Mouse (Mus musculus) forelimb bud, embryonic 11.5 days (tissue): ENCODE measurements at regions not wholly inside any gene's neighbourhood (a gene's known extent, or its start where the extent isn't known, plus 50 kb on each side); places are given as distances from the start of the nearest gene placed in this dataset.
A peak's percentile ranks its signal among the peaks of the same experiment; 100 is the strongest.

Experiments used
- DNase-seq: peaks from one replicate; pipeline ENCODE4 v3.0.0-alpha.2; 2012; ENCODE audit warnings: low read depth, low spot score

- no peak for DNase-seq
Observed at GRCm38 (mm10) chr17:84129204-84129603, 58.5 kb downstream of the Zfp36l2 start.

DNA sequence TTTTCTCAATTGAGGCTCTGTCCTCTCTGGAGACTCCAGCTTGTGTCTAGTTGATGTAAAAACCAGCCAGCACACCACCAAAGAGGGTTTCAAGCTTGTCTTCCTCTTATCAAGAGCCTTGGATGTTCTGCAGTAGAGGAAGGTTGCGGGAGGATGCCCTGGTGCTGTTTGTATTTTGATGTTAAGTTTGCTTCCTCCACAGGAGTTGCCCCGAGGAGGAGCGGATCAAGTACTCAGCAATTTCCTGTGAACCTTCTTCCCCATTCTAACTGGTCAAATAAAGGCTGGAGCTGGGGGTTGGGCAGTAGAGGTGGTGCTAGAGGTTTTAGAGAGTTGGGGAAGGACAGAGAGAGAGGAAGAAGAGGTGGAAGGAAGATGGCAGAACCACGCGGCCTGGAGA, 59.5 kb downstream of the Zfp36l2 start:
- no peak for DNase-seq

DNA sequence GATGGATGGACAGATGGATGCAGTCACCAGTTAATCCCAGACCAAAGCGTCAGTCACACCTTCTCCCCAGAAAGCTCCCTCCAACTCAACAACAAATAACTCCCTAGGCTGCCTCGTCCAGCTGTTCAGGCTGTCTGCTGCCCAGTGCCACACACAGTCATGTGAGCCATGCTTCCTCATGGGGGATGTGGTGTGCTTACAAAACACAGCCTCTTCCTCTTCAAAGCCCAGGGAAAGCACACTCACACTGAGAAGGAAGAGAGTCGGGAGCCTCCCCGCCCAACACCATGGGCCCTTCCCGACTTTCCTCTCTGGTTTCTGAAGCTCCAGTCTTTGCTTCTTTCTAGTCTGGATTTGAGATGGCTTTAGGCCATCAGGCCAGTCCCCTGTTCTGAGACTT, 61.6 kb downstream of the Zfp36l2 start:
- no peak for DNase-seq

- DNase-seq = no peak
Observed at GRCm38 (mm10) chr17:84123161-84123560, 64.6 kb downstream of the Zfp36l2 start.

DNA sequence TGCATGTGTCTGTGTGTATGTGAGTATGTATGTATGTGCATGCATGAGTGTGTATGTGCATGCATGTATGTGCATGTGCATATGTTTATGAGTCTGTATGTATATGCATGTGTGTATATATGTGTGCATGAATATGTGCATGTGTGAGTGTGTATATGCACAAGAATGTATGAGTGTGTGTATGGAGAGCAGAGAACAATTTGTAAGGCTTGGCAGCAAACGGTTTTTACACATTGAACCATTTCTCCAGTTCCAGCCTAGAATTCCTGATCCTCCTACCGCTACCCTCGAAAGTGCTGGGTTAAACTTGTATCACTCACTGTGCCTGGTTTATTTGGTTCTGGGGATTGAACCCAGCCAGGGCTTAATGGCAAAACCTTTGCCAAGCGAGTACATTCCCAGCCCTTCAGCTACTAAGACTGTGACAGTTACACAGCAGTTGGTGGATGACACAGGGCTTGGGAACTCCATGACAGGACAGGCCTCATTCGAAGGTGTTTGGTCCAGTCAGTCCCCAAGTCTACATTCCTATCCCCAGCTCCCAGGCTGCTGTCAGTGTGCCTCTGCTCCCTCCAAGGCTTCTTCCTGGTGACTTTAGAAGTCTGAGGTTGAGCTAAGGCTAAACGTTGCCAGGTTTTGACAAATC, 65.1 kb downstream of the Zfp36l2 start:
- no peak for DNase-seq

DNA sequence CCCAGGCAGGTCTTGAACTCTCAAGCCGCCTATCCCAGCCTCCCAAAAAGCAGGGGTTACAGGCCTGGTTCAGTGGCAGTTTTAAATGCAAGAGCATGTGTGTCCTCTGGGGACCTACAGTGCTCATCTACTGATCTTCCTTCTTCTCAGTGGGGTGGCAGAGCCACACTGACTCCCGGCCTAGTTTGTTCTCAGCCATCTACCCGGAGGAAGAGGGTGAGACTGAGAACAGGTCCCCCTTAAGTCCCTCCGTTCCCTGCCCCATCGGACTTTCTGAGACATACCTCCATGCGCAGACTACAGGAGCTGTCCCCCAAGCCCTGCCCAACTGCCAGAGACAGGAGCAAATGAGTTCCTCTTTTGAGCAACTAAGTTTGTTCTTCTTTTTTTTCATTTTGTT, 66.5 kb downstream of the Zfp36l2 start:
- DNase-seq = no peak

DNA sequence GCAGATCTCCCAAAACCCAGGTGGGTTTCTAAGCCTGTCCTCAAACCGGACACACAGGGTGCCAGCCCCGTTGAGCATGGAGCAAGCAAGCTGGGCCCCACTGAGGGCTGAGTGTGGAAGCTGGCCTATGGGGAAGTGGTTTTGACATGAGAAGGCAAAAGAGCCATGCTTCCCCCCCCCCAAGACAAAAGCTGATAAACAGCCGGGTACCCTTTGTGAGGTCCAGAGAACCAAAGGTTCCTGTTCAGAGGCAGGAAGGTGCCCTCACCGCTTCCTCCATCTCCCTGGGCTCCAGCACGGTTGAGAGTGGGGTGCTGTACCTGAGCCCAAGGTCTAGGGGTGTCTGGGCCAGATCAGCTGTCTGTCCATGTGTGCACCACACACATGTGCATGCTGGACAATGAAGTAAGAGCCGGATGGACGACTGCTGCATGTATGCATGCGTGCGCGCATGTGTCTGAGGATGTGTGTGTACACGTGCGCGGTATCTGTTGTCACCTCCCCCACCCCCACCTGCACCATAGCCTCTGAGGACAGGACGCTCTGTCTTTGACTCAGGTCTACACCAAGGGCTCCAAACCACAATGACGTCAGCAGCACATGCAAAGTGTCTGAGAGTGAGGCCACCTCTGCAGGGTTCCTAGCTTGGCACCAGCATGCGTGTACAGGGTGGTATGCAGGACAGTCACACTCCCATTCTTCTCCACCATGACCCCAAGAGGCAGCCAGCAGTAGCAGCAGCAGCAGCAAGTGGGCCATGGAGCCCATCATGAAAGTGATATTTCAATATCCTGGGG, 68.3 kb downstream of the Zfp36l2 start:
- no peak for DNase-seq

GRCm38 (mm10) chr17:84118781-84119180, 69.0 kb downstream of the Zfp36l2 start:
- DNase-seq = no peak

DNA sequence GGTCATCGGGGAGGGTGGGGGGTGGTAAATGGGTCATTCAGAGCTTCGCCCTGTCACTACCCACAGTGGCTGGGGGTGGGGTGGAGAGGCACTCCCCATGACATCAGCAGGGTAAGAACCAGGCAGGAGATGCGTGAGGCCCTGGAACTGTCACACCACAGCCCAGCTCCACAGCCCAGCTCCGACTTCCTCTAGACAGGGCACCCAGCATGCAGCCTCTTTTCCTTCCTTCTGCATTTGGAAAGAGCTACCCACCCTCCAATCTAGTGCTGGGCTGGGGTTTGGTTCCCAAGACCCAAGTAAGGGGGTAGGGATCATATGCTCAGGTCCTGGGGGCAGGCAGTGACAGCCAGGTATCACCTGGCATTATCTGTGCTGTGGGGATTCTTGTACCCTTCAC, 69.5 kb downstream of the Zfp36l2 start:
- DNase-seq = no peak

DNA sequence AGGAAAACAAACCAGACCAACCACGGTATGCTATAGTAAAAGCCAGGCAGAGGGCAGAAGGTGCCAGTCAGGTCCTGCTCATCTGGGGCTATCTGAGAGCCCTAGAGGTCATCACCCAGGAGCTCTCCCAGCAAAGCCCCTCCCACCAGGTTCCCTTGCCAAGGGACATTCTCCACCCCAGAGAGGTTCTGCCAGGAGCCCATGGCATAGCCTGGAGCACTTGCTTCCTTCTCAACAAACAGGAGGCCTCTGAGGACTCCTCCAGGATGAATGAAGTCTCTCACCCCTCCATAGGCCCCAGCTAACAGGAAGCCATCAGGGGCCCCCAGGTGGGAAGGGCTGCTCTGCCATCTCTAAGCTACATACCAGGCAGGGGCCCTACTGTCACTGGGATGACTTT, 70.0 kb downstream of the Zfp36l2 start:
- no peak for DNase-seq

GRCm38 (mm10) chr17:84116340-84117279, 71.1 kb downstream of the Zfp36l2 start:
- no peak for DNase-seq

GRCm38 (mm10) chr17:84115957-84116339, 71.8 kb downstream of the Zfp36l2 start:
- DNase-seq = no peak

DNA sequence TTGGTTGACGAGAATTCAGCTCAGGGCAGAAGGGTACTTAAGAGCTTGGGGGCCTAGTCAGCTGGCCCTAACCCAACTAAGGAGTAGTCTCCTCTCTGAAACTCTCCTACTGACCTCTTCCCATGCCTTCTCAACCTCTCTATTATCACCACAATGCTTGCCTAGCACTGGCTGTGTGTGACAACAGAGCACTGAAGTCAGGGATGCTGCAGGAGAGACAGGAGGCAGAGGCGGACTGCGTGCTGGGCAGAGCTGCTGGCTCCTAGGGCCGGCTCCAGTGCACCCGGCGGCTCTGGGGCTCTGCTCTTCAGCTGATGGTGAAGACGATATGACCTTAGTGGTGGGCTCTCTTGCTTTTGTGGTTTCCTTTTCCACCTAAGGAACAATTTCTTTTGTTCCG, 72.6 kb downstream of the Zfp36l2 start:
- DNase-seq = no peak

DNA sequence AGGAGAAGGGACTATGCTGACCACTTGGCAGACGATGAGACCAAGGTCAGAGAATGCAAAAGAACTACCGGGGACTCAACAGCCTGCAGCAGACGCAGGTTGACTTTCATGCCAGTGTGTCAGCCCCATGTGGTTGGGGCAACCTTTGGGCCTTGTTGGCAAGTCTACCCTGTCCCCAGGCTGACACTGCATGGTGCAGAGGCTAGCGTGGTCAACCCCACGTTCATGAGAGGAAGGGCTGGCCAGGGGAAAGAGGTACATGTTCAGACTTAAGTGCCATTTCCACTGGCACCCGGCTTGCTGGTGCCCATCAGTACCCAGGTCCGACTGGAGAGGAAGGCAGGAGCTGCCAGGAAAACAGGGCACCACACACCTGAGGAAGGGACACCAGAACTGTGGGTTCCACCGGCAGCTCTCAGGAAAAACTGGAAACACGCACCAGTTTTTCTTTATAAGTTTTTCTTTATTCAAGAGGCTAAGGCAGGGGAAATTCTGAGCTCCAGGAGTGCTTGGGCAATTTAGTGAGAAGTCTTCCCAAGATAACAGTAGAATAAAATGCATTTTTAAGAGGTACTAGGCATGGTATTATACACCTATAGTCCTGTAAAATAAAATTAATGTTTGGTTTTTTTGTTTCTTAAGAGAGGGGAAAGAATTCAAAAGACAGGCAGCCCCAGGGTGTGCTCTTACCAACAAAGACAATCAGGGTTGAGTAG, 73.3 kb downstream of the Zfp36l2 start:
- DNase-seq = no peak

- DNase-seq = peak; percentile 59
Observed at GRCm38 (mm10) chr17:84113608-84114278, 74.0 kb downstream of the Zfp36l2 start.

DNA sequence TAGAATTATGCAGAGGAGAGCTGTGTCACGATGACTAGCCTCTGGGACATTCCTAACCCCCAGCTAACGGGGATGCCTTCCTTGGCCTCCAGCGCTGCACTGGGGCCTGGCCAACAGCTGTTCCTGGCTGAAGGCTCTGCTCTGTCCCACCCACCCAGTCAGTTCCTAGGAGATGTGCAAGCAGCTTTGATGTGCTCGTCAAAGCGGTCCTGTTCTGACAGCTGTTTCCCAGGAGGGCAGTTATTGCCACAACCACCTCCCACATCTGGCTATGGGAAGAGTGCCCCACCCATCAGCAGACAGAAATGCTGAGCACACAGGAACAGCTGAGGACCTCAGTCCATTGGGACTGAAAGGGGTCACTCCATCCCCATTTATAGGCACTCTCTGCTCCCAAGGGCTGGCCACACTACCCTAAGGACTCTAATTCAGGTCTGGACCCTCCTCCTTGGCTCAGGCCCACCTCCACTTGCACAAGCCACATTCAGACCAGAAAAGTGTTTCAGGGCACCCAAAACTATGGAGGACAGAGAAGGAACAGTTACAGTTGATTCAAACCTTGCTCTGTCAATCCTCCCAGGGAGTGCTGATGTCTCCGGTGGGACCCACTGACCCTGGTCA, 75.2 kb downstream of the Zfp36l2 start:
- DNase-seq = peak; percentile 64

- no peak for DNase-seq
Observed at GRCm38 (mm10) chr17:84111787-84112370, 75.9 kb downstream of the Zfp36l2 start.

DNA sequence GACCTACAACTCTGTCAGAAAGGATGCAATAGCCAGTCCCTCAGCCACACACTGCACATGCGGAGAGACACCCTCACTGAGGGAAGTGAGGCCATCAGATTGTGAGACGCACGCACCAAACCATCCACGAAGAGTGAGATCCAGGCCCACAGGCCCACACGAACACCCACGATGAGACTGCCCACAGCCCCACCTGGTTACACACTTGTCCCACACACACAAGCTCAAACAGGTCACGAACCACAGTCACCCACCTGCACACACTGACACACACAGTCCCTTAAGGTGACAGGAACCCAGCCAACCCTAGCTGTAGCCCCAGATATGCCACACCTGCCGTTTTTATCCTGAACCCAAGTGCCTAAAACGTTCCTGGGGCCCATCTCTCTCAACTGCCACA, 76.8 kb downstream of the Zfp36l2 start:
- no peak for DNase-seq

DNA sequence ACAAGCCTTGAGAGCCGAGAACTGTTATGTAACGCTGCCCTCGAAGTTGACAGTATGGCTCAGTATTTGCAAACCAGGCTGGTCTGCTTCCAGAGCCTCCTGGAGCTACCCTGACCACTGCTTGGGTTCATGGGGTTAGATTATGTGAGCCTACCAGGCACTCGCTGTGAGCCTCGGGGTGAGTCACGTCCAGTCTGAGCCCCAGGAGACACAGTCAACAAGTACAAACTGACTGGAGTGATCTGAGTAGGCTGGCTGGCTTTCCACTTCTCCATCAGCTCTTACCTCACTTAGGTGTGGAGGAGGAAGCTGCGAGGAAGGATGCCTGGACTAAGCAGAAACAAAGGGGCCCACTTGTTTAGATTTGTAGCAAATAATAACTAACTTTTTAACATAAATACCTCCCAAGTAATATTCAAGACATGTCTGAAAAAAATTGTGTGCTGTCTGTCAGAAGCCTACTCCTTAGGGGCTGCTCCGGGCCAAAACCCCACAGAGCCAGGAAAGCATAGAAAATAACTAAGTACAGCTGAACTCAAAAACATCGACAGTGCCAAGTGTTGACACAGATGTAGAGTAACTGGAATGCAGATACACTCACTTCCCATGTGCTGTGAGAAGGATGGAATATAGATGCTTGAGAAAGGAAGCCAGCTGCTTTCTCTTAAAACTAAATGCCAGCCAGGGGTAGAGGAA, 77.6 kb downstream of the Zfp36l2 start:
- no peak for DNase-seq
